Mouse (Mus musculus) CH12.LX (cell line): ENCODE measurements around the gene Itgb3bp. TPM values are rescaled to one million over a fixed set of nuclear protein-coding genes. Genes with fewer than 3 reads are reported as not detected.

Experiments used
- DNase-seq: peaks from one replicate; pipeline ENCODE4 v3.0.0-alpha.2; 2013; ENCODE audit errors: extremely low read depth
- H3K27ac ChIP-seq: 2 replicates; pipeline ENCODE4 v1.5.1; 2012; ENCODE audit warnings: low read depth, mild to moderate bottlenecking, control low read depth, moderate library complexity; ENCODE audit not compliant: insufficient read depth
- H3K27me3 ChIP-seq: replicated peaks from 2 replicates; pipeline ENCODE3; 2012; ENCODE audit warnings: inconsistent platforms
- H3K36me3 ChIP-seq, 2 experiments: replicated peaks in 1 of 2; 2 replicates each; pipeline versions ENCODE3 to v1.6.1; 2012; ENCODE audit warnings: inconsistent platforms in 1 of 2, low read length in 1 of 2, mild to moderate bottlenecking in 1 of 2, mixed read lengths in 1 of 2, moderate library complexity in 1 of 2; ENCODE audit not compliant: control insufficient read depth in 1 of 2, insufficient read depth in 1 of 2
- H3K4me1 ChIP-seq, 2 experiments: 2 replicates each; pipeline ENCODE4 v1.6.1; 2012; ENCODE audit warnings: inconsistent platforms in 1 of 2, moderate library complexity in 1 of 2; ENCODE audit not compliant: insufficient read depth in 2 of 2, control insufficient read depth in 1 of 2
- H3K4me2 ChIP-seq: 2 replicates; pipeline ENCODE4 v1.6.1; 2012; ENCODE audit warnings: low read depth, mild to moderate bottlenecking, control low read depth; ENCODE audit not compliant: poor library complexity, insufficient read depth, severe bottlenecking
- H3K4me3 ChIP-seq, 3 experiments: fragments of 150-350 bp in 1 of 3; sonication (generic) in 1 of 3; replicated peaks in 1 of 3; 2 replicates each; pipeline versions ENCODE3 to v1.5.1; 2011 to 2012; ENCODE audit warnings: low read depth in 2 of 3, low read length in 2 of 3, mild to moderate bottlenecking in 2 of 3, moderate library complexity in 2 of 3, control low read depth in 1 of 3, improper control_type of control experiment in 1 of 3, inconsistent platforms in 1 of 3, mixed read lengths in 1 of 3; ENCODE audit not compliant: poor library complexity in 1 of 3
- H3K79me2 ChIP-seq: replicated peaks from 2 replicates; pipeline ENCODE4 v1.6.1; 2012; ENCODE audit warnings: mild to moderate bottlenecking, moderate library complexity; ENCODE audit not compliant: control insufficient read depth, poor library complexity, insufficient read depth, severe bottlenecking; ENCODE audit errors: extremely low read depth
- H3K9ac ChIP-seq: 2 replicates; pipeline ENCODE4 v1.6.1; 2012; ENCODE audit warnings: low read depth, mild to moderate bottlenecking, control low read depth, moderate library complexity; ENCODE audit not compliant: insufficient read depth
- H3K9me3 ChIP-seq: replicated peaks from 2 replicates; pipeline ENCODE3; 2012; ENCODE audit warnings: low read length, inconsistent platforms, mixed read lengths
- BHLHE40 ChIP-seq: IDR thresholded peaks from 2 replicates; pipeline ENCODE4 v1.6.1; 2011; ENCODE audit warnings: mild to moderate bottlenecking, low read depth, low read length, improper control_type of control experiment
- CHD1 ChIP-seq: IDR thresholded peaks from 2 replicates; pipeline ENCODE4 v1.6.1; 2012; ENCODE audit warnings: low read depth, low read length, improper control_type of control experiment, inconsistent platforms
- E2F4 ChIP-seq: IDR thresholded peaks from 2 replicates; pipeline ENCODE4 v1.6.1; 2011; ENCODE audit warnings: low read depth, low read length, improper control_type of control experiment; ENCODE audit not compliant: insufficient replicate concordance
- ETS1 ChIP-seq: conservative IDR thresholded peaks from 2 replicates; pipeline ENCODE4 v1.6.1; 2012; ENCODE audit warnings: low read depth, mild to moderate bottlenecking, inconsistent platforms, low read length, improper control_type of control experiment, moderate library complexity
- GABPA ChIP-seq: IDR thresholded peaks from 2 replicates; pipeline ENCODE4 v1.6.1; 2012; ENCODE audit warnings: low read depth, low read length, improper control_type of control experiment, inconsistent platforms; ENCODE audit not compliant: insufficient replicate concordance
- HCFC1 ChIP-seq: IDR thresholded peaks from 2 replicates; pipeline ENCODE4 v1.6.1; 2012; ENCODE audit warnings: low read depth, mild to moderate bottlenecking, inconsistent platforms, low read length, improper control_type of control experiment
- KAT2A ChIP-seq: IDR thresholded peaks from 2 replicates; pipeline ENCODE4 v1.6.1; 2012; ENCODE audit warnings: low read length, improper control_type of control experiment, inconsistent platforms; ENCODE audit not compliant: insufficient replicate concordance
- MAX ChIP-seq: IDR thresholded peaks from 2 replicates; pipeline ENCODE4 v1.6.1; 2011; ENCODE audit warnings: low read length, improper control_type of control experiment
- MAZ ChIP-seq: IDR thresholded peaks from 2 replicates; pipeline ENCODE4 v1.6.1; 2012; ENCODE audit warnings: low read depth, mild to moderate bottlenecking, inconsistent platforms, low read length, improper control_type of control experiment, moderate library complexity
- MEF2A ChIP-seq: IDR thresholded peaks from 2 replicates; pipeline ENCODE4 v1.6.1; 2014; ENCODE audit warnings: low read depth, mild to moderate bottlenecking, inconsistent platforms, low read length, improper control_type of control experiment, borderline replicate concordance
- MYC ChIP-seq: IDR thresholded peaks from 2 replicates; pipeline ENCODE4 v1.6.1; 2011; ENCODE audit warnings: low read depth, mild to moderate bottlenecking, improper control_type of control experiment, low read length
- NELFE ChIP-seq: IDR thresholded peaks from 2 replicates; pipeline ENCODE4 v1.6.1; 2011; ENCODE audit warnings: low read depth, low read length, improper control_type of control experiment
- POLR2AphosphoS2 ChIP-seq: IDR thresholded peaks from 2 replicates; pipeline ENCODE4 v1.6.1; 2011; ENCODE audit warnings: low read depth, low read length, improper control_type of control experiment
- RAD21 ChIP-seq: IDR thresholded peaks from 2 replicates; pipeline ENCODE4 v1.6.1; 2011; ENCODE audit warnings: low read depth, mild to moderate bottlenecking, low read length, improper control_type of control experiment, moderate library complexity
- SMC3 ChIP-seq: IDR thresholded peaks from 2 replicates; pipeline ENCODE4 v1.6.1; 2011; ENCODE audit warnings: low read depth, low read length, improper control_type of control experiment
- TCF12 ChIP-seq: IDR thresholded peaks from 2 replicates; pipeline ENCODE4 v1.6.1; 2014; ENCODE audit warnings: low read depth, mild to moderate bottlenecking, inconsistent platforms, low read length, improper control_type of control experiment
- UBTF ChIP-seq: IDR thresholded peaks from 2 replicates; pipeline ENCODE4 v1.6.1; 2012; ENCODE audit warnings: low read depth, mild to moderate bottlenecking, inconsistent platforms, low read length, improper control_type of control experiment, moderate library complexity
- ZKSCAN1 ChIP-seq: IDR thresholded peaks from 2 replicates; pipeline ENCODE4 v1.6.1; 2012; ENCODE audit warnings: low read depth, inconsistent platforms, low read length, improper control_type of control experiment, borderline replicate concordance
- dilution Hi-C: fragments of 300-500 bp; cut with MboI; formaldehyde crosslinking; loops from 2 replicates; pipeline ENCODE4 v1.14.3; 2020; ENCODE audit warnings: low sequenced_read_pairs; ENCODE audit not compliant: extremely low pct_unique_long_range_greater_than_20kb, extremely low pct_ligation_motif_present
- in situ Hi-C: fragments of 300-500 bp; cut with MboI; formaldehyde crosslinking; loops from 3 replicates; pipeline ENCODE4 v1.14.3; 2019; ENCODE audit warnings: low sequenced_read_pairs, low pct_ligation_motif_present, low pct_unique_long_range_greater_than_20kb, mixed read lengths
- polyA plus RNA-seq: library from polyadenylated mRNA; unstranded; fragments of >175 nt; gene quantifications from 2 replicates; pipeline ENCODE4 v1.2.1, GENCODE M21; 2012; ENCODE audit warnings: low read depth; ENCODE audit not compliant: insufficient read length
- total RNA-seq, 2 experiments: library from RNA; depleted of rRNA; stranded (reverse); fragments of 300-350 nt in 1 of 2; fragments of >200 nt in 1 of 2; gene quantifications; 2 replicates each; pipeline ENCODE4 v1.2.3; 2012 to 2014

Itgb3bp gene
- total and polyA plus RNA-seq, 3 experiments: 9.9 to 29.1 (median 22.0) TPM

GRCm38 (mm10) chr4:99928521-99928920, 1.1 kb downstream of the Itgb3bp start:
- DNase-seq: no peak
- Histone ChIP-seq H3K9me3 (no peaks in the 10 kb centered on the region), H3K36me3 (peaks cover 0 to 23% of the 10 kb centered on the region in 2 experiments), H3K27ac (no peak overlapping the region), H3K9ac (peak overlapping the region; percentile 57), H3K27me3 (no peaks in the 10 kb centered on the region), H3K4me3 (no peak overlapping the region), H3K79me2 (peaks cover 15% of the 10 kb centered on the region), H3K4me1 (peaks cover 7 to 54% of the 10 kb centered on the region in 2 experiments), H3K4me2 (peak overlapping the region; percentile 72)
- TF ChIP-seq MAX (no peak), BHLHE40 (peak; percentile 32; the same call in 1 of the 2 replicates), CHD1 (no peak), SMC3 (no peak), RAD21 (no peak), ETS1 (no peak)
- dilution Hi-C loops (no loop called here), in situ Hi-C loops (no loop called here)

DNA sequence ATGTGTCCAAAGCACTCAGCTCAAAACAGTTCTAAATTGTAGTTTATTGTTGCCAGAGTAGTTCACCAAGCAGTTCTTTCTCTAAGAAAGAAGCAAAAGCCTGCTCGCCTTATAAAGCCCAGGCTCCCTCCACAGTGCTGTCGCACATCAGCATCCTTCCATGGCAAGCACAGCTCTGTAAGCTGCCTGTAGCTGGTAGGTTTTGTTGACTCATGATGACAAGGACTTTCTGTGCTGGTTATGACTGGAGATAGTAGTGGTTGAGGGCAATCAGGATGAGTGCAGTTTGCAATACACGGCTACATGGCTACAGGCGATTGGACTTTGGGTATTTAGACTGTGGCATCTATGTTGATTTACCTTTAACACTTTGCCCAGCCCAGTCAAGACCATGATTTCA, 3.2 kb downstream of the Itgb3bp start:
- TF ChIP-seq MYC: no peak
- no peak for TF ChIP-seq ZKSCAN1
- no peak for TF ChIP-seq GABPA
- no peak for TF ChIP-seq E2F4
- TF ChIP-seq UBTF: no peak
- TF ChIP-seq MEF2A: no peak
- no peak for TF ChIP-seq KAT2A
- TF ChIP-seq POLR2AphosphoS2: no peak
- no peak for TF ChIP-seq NELFE
- no peak for TF ChIP-seq TCF12
- no peak for TF ChIP-seq CHD1
- TF ChIP-seq MAZ: no peak
- no peak for TF ChIP-seq HCFC1
- TF ChIP-seq, all 38 proteins: peak for 0

More for the DNA sequence above, 3.2 kb downstream of the Itgb3bp start:
- dilution Hi-C loops (no loop called here), in situ Hi-C loops (no loop called here)
- DNase-seq: no peak
- Histone ChIP-seq H3K79me2 (peaks cover 11% of the 10 kb centered on the region), H3K4me1 (peaks cover 6 to 38% of the 10 kb centered on the region in 2 experiments), H3K27me3 (no peaks in the 10 kb centered on the region), H3K9me3 (no peaks in the 10 kb centered on the region), H3K4me2 (no peak overlapping the region), H3K36me3 (peaks cover 0 to 10% of the 10 kb centered on the region in 2 experiments), H3K27ac (no peak overlapping the region), H3K9ac (no peak overlapping the region), H3K4me3 (no peak overlapping the region)
